Mouse (Mus musculus): ENCODE measurements around the gene Stoml3. TPM values are rescaled to one million over a fixed set of nuclear protein-coding genes. Genes with fewer than 3 reads are reported as not detected.

Gene Stoml3
- polyA plus RNA-seq, 1 experiment from 2014 or later, result not detected

DNA sequence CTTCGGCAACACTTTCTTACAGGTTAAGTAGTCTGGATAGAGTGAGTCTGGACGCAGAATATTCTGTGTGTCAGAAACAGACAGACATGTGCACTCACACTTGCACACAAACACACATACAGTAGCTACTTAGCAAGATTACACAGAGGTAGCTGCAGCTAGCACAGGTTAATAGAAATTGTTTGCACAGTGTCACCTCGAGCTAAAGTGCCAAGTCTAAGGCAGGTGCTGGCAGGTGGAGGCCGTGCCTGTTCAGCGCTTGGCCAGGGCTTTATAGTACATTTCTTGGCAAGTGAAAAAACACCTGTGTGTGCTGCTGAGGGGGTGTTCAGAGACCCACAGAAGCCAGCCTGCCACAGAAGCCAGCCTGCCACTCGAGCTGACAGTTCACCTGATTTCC is 41.9 kb downstream of the Stoml3 start:
- no peak overlapping the region for H3K4me2 ChIP-seq
- H3K27me3 ChIP-seq (replicated peaks; ENCODE audit: control insufficient read depth, insufficient read depth, low read length), result no peaks in the 10 kb centered on the region
- no peak overlapping the region for H3K27ac ChIP-seq (ENCODE audit: low read depth, low read length)
- no peaks in the 10 kb centered on the region for H3K36me3 ChIP-seq (ENCODE audit: control insufficient read depth, insufficient read depth, low read length)
- no peak for DNase-seq (ENCODE audit: low spot score)
- H3K9ac ChIP-seq (ENCODE audit: low read depth, low read length), result no peak overlapping the region
- no peaks in the 10 kb centered on the region for H3K9me3 ChIP-seq (ENCODE audit: control insufficient read depth, low read length)
- no peaks in the 10 kb centered on the region for H3K4me1 ChIP-seq (replicated peaks; ENCODE audit: control insufficient read depth, insufficient read depth, low read length)
- ATAC-seq (replicated peaks; ENCODE audit: low FRiP score), result no peak
- no peak overlapping the region for H3K4me3 ChIP-seq (ENCODE audit: low read depth, low read length)
- 74% methylated on average over 6 of the region's 6 CpGs for WGBS

DNA sequence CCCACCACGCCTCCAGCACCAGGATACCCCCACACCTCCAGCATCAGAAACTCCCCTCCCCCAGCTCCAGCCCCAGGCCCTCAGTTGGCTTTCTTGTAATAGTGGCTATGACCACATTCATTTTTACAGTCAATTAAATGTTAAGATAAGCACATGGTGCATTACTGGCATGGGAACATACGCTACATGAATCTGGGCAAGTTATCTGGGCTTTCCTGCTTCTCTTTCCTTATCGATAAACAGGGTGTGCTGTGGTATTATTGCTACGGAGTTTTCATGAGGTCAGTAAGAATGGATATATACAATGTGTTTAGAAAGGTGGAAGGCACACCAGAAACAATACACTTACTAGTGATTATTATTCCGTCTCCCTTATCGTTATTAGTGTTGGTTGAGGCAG is 43.6 kb downstream of the Stoml3 start:
- no peak overlapping the region for H3K4me3 ChIP-seq (ENCODE audit: low read depth, low read length)
- WGBS, result 75% methylated on average over 6 of the region's 6 CpGs
- H3K27me3 ChIP-seq (replicated peaks; ENCODE audit: control insufficient read depth, insufficient read depth, low read length), result no peaks in the 10 kb centered on the region
- H3K9ac ChIP-seq (ENCODE audit: low read depth, low read length), result no peak overlapping the region
- no peak for DNase-seq (ENCODE audit: low spot score)
- no peaks in the 10 kb centered on the region for H3K9me3 ChIP-seq (ENCODE audit: control insufficient read depth, low read length)
- no peaks in the 10 kb centered on the region; the same call in 1 of the 2 replicates for H3K36me3 ChIP-seq (ENCODE audit: control insufficient read depth, insufficient read depth, low read length)
- H3K4me2 ChIP-seq, result no peak overlapping the region
- ATAC-seq (replicated peaks; ENCODE audit: low FRiP score), result no peak
- no peaks in the 10 kb centered on the region for H3K4me1 ChIP-seq (replicated peaks; ENCODE audit: control insufficient read depth, insufficient read depth, low read length)
- no peak overlapping the region for H3K27ac ChIP-seq (ENCODE audit: low read depth, low read length)

DNA sequence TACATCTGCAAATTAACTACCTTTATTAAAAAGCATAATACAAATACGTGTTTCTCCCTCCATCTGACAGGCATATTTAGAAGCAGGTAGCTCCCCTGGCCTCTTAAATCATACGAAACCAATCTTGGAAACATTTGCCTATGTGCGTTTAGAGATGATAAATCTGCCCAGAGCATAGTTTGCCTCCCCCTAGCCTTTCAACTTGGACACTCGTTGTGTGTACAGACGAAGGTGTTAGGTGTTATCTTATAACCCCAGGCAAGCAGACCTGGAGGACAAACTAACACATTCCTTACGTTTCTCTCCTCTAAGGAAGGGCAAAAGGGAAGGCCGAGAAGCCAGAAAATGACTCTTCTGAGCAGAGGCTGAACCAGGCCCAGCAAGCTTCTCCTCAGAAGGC is 64.2 kb downstream of the Stoml3 start:
- WGBS, result 56% methylated on average over 7 of the region's 7 CpGs
- ATAC-seq (replicated peaks; ENCODE audit: low FRiP score) (no peak), DNase-seq (ENCODE audit: low spot score) (no peak)
- no peak overlapping the region for H3K4me2 ChIP-seq
- no peaks in the 10 kb centered on the region for H3K36me3 ChIP-seq (ENCODE audit: control insufficient read depth, insufficient read depth, low read length)
- H3K4me1 ChIP-seq (replicated peaks; ENCODE audit: control insufficient read depth, insufficient read depth, low read length), result no peaks in the 10 kb centered on the region
- no peak overlapping the region for H3K9ac ChIP-seq (ENCODE audit: low read depth, low read length)
- no peak overlapping the region for H3K27ac ChIP-seq (ENCODE audit: low read depth, low read length)
- no peaks in the 10 kb centered on the region for H3K9me3 ChIP-seq (ENCODE audit: control insufficient read depth, low read length)
- H3K27me3 ChIP-seq (replicated peaks; ENCODE audit: control insufficient read depth, insufficient read depth, low read length), result no peaks in the 10 kb centered on the region
- H3K4me3 ChIP-seq (ENCODE audit: low read depth, low read length), result no peak overlapping the region

DNA sequence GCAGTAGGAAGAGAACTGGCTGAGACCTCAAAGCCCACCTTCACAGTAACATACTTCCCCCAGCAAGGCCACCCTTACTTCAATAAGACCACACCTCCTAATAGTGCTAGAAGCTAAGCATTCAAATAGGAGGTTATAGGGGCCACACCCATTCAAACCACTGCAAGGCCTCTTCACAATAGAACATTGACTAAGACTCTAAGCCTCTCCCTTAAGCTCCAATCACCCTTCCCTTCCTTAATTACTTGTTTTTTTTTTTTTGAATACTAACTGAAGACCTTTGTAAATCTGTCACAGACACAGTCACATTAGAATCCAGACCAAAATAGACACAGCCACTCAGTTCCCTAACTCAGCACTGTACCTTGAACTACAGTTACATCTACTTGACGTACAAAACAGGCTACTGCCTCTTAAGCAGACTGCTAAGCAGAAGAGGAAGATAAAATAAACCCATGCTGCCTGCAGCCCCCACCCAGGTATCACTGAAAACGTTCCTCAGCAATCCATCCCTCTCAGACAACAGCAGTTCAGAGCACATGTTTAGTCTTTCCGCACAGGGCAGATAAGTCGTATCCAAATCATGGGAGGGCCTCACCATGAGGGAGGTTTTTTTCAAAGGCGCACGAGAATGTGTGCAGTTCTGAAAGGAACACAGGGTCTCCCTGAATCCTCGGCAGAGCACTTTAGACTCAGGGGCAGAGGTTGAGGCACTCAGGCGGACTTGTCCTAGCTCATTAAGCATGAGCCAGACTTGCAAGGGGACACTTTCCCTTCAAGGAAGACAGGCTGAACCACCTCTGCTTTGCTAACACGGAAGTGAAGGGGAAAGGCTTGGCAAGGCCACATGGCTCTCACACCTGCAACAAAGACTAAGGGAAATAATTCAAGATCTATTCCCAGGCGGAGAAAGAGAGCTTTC is 66.8 kb downstream of the Stoml3 start:
- H3K9me3 ChIP-seq (ENCODE audit: control insufficient read depth, low read length), result no peaks in the 10 kb centered on the region
- no peaks in the 10 kb centered on the region for H3K36me3 ChIP-seq (ENCODE audit: control insufficient read depth, insufficient read depth, low read length)
- no peak overlapping the region for H3K9ac ChIP-seq (ENCODE audit: low read depth, low read length)
- no peaks in the 10 kb centered on the region for H3K27me3 ChIP-seq (replicated peaks; ENCODE audit: control insufficient read depth, insufficient read depth, low read length)
- DNase-seq (ENCODE audit: low spot score), result no peak
- no peak overlapping the region for H3K27ac ChIP-seq (ENCODE audit: low read depth, low read length)
- H3K4me3 ChIP-seq (ENCODE audit: low read depth, low read length), result no peak overlapping the region
- H3K4me1 ChIP-seq (replicated peaks; ENCODE audit: control insufficient read depth, insufficient read depth, low read length), result no peaks in the 10 kb centered on the region
- H3K4me2 ChIP-seq, result no peak overlapping the region
- 60% methylated on average over 10 of the region's 10 CpGs for WGBS
- ATAC-seq (replicated peaks; ENCODE audit: low FRiP score), result no peak

DNA sequence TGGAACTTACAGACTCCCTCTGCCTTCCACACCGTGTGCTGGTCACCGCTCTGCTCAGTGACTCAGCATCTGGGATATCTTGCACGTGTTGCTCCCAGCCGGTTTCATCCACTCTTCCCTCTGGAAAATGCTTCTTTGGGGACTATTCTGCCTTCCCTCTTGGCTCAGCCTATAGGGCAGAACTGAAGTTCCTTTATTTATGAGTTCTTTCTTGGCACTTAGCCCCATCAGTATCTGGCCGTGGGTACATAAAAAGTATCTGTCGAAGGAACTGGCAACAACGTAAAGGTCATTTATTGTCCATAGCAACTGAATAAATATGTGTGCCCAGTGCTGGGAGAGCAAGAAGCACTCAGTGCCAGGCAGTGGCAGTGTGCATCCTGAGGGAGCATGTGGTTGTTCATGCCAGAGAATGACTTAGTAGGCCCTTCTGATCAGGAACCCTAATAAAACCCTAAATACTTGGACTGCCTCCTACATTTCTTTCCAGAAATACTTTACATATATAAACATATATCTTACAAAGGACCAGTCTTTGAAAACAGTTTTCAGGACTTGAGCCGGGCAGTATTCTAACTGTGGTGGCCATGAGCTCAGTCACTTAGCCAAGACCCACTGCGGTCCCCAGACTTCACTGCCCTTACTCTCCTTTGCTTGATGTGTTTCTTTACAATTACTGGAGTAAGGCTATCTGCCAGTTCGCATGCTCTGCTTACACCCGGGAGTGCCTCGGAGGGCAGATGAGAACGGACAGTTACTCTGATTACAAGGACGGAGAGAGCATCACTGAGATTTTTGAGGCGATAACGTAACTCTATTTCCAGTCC is 69.1 kb downstream of the Stoml3 start:
- DNase-seq (ENCODE audit: low spot score), result no peak
- Histone ChIP-seq H3K9ac (ENCODE audit: low read depth, low read length) (no peak overlapping the region), H3K27me3 (replicated peaks; ENCODE audit: control insufficient read depth, insufficient read depth, low read length) (no peaks in the 10 kb centered on the region), H3K4me3 (ENCODE audit: low read depth, low read length) (no peak overlapping the region), H3K4me1 (replicated peaks; ENCODE audit: control insufficient read depth, insufficient read depth, low read length) (peaks cover 2% of the 10 kb centered on the region; the same call in 1 of the 2 replicates), H3K9me3 (ENCODE audit: control insufficient read depth, low read length) (no peaks in the 10 kb centered on the region), H3K36me3 (ENCODE audit: control insufficient read depth, insufficient read depth, low read length) (no peaks in the 10 kb centered on the region), H3K4me2 (no peak overlapping the region), H3K27ac (ENCODE audit: low read depth, low read length) (no peak overlapping the region)
- 77% methylated on average over 16 of the region's 16 CpGs for WGBS
- ATAC-seq (replicated peaks; ENCODE audit: low FRiP score), result no peak

Other genes with a start within 250 kb of the Stoml3 start
- 6.8 and 9.5 TPM in 2 replicates for gene Nhlrc3, start 25.3 kb upstream of the Stoml3 start, polyA plus RNA-seq (2014; fragmentation: Nextera tagmentation; extraction: Ambion mirVana)
- gene Proser1, start 25.0 kb upstream of the Stoml3 start, polyA plus RNA-seq (2014; fragmentation: Nextera tagmentation; extraction: Ambion mirVana), result 15.0 and 17.9 TPM in 2 replicates
- gene Frem2, start 168.7 kb downstream of the Stoml3 start, polyA plus RNA-seq (2014; fragmentation: Nextera tagmentation; extraction: Ambion mirVana), result 2.7 and 3.6 TPM in 2 replicates